Mouse (Mus musculus) layer of hippocampus, postnatal 14 days (tissue): Measurements from ENCODE around the gene Gm8180. TPM values are rescaled to one million over a fixed set of nuclear protein-coding genes. Genes with fewer than 3 reads are reported as not detected.
A peak's percentile ranks its signal among the peaks of the same experiment; 100 is the strongest.
"Not testable (repeated sequence)": the region's sequence is repeated elsewhere in the genome, so short reads cannot be mapped to it uniquely, and the experiment has no call there.

Experiments
- DNase-seq, 2 experiments: peaks; one replicate each; pipeline ENCODE4 v3.0.0; 2021 to 2022; ENCODE audit warnings: low spot score in 2 of 2, mixed read lengths in 1 of 2
- long read RNA-seq, 2 experiments: library from polyadenylated mRNA; stranded (forward); transcript quantifications; one replicate each; pipeline ENCODE4 v2.0.0; 2021
- total RNA-seq, 2 experiments: library from RNA; stranded (reverse); gene quantifications; 2 replicates each; pipeline ENCODE4 v1.2.3; 2021

The Gm8180 gene
- total RNA-seq: not detected
- long read RNA-seq, experiment 1: 0 reads
- long read RNA-seq, experiment 2: 0 reads

DNA sequence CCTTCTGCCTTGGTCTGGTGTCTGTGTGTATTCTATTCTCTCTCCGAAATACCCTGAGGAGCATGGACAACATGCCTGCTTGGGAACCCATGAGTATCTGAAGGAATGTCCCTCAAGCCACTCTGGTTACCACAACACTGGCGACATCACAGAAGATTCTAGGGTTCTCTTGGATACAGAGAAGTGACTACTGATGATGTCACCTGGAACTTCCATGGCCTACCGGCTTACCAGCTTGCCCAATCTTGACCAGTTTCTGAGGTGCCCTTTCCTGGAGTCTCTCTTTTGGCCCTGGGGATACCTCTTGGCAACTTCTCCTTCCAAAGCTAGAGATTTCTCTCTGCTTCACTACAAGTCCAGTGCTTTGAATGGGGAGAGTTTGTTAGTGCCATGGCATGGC is at the start of gene Gm8180:
Gene Gm8180, minus strand, starts transcription at position 101 of the 400 bp plus-strand sequence.
- DNase-seq: not testable (repeated sequence)

DNA sequence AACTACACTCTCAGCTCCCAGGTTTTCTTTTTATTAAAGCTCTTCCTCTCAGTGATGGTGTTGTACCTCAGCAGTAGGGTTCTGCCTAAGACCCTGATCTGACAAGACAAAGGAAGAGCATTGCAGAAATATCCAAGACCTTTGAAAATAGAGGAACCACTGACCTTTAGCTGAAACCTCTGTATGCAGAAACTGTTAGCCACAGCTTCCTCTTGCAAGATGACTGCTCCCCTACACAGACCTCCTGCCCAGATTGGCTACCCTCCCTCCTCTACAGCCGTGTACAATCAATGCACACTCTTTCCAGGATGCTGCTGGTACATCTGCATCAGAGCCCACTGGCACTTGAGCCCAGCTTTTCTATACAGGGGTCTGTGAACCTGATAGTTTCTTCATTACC is 45.8 kb upstream of the Gm8180 start:
- not testable (repeated sequence) for DNase-seq

DNA sequence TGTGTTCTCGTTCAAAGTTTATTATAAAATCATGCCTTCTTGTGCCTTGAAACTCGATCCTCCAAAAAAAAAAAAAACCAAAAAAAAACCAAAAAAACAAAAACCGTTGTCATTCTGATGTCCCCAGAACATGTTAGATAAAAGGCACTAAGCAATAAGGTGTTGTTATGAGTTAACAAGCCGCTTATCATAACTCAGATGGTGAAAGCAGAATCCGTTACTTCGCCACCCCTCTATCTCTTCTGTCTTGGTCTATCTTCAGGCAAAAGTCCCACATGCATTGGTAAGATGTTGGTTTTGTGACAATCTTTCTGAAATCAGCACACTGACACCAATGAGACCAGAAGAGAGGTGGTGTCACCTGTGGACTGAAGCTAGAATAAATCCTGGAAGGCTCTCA is 39.6 kb upstream of the Gm8180 start:
- DNase-seq: not testable (repeated sequence)

- DNase-seq: not testable (repeated sequence)
Measured at GRCm38 (mm10) chr14:43821869-43822268, 37.3 kb upstream of the Gm8180 start.

GRCm38 (mm10) chr14:43812458-43812857 is 27.9 kb upstream of the Gm8180 start:
- peak in 1 of 2 experiments; percentile 9 for DNase-seq

DNA sequence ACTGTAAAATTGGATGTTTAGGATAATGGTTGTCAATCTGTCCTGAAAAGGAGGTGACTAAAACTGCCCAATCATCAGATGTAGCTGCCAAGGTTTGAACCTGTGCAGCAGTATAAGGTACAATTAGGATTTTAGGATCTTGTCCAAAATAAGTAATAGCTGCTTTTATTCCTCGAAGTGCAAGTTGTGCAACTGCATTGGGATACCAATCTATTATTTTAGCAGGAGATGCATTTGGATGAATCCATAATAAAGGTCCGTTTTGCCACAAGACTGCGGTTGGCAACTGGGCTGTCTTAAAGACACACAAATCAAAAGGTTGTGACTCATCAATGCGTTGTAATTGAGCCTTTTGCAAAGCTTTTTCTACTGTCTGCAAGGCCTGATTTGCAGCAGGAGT is 23.6 kb upstream of the Gm8180 start:
- DNase-seq: not testable (repeated sequence)

DNA sequence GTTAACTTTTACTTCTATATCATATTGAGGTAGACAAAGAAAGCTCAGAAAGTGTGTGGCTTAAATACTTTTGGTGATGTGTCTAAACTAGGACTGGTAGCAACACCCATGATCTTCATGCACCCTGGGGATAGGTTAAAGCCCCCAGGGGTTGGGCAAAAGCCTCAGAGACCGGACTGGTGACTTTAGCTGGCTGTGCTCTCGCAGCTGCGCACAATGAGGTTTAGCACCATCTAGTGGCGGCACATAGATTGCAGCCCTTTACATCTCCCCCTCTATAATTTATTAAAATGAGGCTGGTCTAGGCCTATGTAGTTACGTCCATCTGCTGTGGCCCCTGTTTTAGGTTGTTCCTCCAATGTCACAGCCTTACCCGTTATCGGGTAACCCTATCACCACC is 19.9 kb upstream of the Gm8180 start:
- DNase-seq: not testable (repeated sequence)

- not testable (repeated sequence) for DNase-seq
Measured at GRCm38 (mm10) chr14:43796905-43797470, 12.4 kb upstream of the Gm8180 start.

- DNase-seq: no peak
Measured at GRCm38 (mm10) chr14:43796069-43796904, 11.7 kb upstream of the Gm8180 start.

DNA sequence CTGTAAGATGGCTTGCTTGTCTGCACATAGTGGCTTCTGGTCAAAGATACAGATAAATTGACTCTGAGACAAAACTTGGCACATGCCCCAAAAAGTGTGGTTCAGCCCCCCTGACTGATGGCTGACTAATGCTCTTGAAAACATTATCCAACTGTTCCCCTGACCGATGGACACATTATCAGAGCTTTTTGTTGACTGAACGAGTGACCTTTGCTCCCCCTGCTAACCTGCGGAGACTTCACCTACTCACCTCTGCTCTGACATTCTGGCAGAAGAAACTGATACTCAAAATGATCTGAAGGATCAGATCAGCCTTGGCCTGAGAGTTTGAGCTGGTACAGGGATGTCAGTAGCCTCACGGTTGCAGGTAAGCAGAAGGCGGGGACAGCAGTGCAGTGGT is 9.3 kb upstream of the Gm8180 start:
- DNase-seq: not testable (repeated sequence)

DNA sequence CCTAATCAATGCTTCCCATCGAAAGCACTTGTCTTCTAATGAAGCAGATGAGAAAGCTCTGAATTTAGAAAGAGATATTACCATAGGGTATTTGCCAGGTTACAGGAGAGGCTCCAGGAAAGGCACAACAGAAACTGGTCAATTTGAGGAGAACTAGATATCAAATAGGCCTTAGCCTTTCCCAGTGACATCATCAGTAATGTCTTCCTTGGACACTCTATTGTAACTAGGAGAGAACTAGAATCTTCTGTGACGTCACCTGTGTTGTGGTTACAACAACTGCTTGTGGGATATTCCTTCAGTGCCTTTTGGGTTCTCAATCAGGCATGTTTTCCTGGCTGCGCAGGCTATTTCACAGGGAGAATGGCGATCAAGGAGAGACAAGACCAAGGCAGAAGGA is 37.0 kb downstream of the Gm8180 start, which contains the start of gene Gm6526:
Gene Gm6526, plus strand, starts transcription at position 301 of the 400 bp plus-strand sequence.
- DNase-seq: not testable (repeated sequence)

Other genes with a start within 250 kb of the Gm8180 start
- gene Gm5799, start 241.2 kb downstream of the Gm8180 start, total RNA-seq: under 1 TPM in 1 of 2 experiments, not detected in 1; 0.38 TPM
- not detected for gene Gm17654, start 205.6 kb downstream of the Gm8180 start, total RNA-seq
- not detected for gene Gm10375, start 176.7 kb downstream of the Gm8180 start, total RNA-seq
- not detected for gene Gm8165, start 107.5 kb downstream of the Gm8180 start, total RNA-seq
- 1 to 10 TPM in 1 of 2 experiments, under 1 TPM in 1; 0.86 to 1.2 TPM for gene Gm7324, start 86.9 kb downstream of the Gm8180 start, total RNA-seq
- not detected for gene Gm16506, start 57.3 kb downstream of the Gm8180 start, total RNA-seq
- not detected for gene Gm6526, start 36.9 kb downstream of the Gm8180 start, total RNA-seq
- gene Ear1, start 90.8 kb upstream of the Gm8180 start, total RNA-seq: not detected
- not detected for gene Ear10, start 138.8 kb upstream of the Gm8180 start, total RNA-seq
- gene Gm8113, start 140.6 kb upstream of the Gm8180 start, total RNA-seq: under 1 TPM in 1 of 2 experiments, not detected in 1; 0.29 TPM
- gene Ang5, start 172.3 kb upstream of the Gm8180 start, total RNA-seq: not detected
- not detected for gene Ang6, start 217.5 kb upstream of the Gm8180 start, total RNA-seq